Mouse (Mus musculus): ENCODE data around the gene Nabp1. TPM values are rescaled to one million over a fixed set of nuclear protein-coding genes. Genes with fewer than 3 reads are reported as not detected.
A peak's percentile ranks its signal among the peaks of the same experiment; 100 is the strongest.
"Not testable (repeated sequence)": the region's sequence is repeated elsewhere in the genome, so short reads cannot be mapped to it uniquely, and the experiment has no call there.

The Nabp1 gene
- total RNA-seq, 2 experiments from 2014 or later = 13.4 to 17.1 TPM

- no peak for DNase-seq
Measured at GRCm38 (mm10) chr1:51486291-51486690, 8.1 kb upstream of the Nabp1 start.

- DNase-seq = peak; percentile 13
Measured at GRCm38 (mm10) chr1:51480386-51480785, 2.2 kb upstream of the Nabp1 start.

DNA sequence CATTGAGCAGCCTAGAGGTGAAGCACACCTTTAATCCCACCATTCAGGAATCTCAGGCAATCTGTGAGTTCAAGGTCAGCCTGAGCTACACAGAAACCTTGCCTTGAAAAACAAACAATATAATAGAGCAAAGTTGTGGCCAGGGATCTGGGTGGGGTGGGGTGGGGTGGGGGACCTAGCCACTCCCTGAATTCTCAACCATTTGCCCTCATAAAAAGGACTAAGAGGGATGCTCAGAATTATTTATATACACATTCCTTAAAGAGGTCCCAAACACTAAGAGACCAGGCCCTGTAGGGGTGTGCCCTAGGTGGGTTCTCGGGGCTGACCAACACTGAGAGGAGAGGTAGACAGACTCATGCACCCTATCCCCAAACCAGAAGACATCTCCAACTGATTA is 1.5 kb upstream of the Nabp1 start:
- no peak for DNase-seq

- DNase-seq = no peak
Measured at GRCm38 (mm10) chr1:51479027-51479329, 753 bp upstream of the Nabp1 start.

GRCm38 (mm10) chr1:51477656-51478081 is 556 bp downstream of the Nabp1 start:
- peak; percentile 39 for DNase-seq

GRCm38 (mm10) chr1:51476405-51476804 is 1.8 kb downstream of the Nabp1 start:
- no peak for DNase-seq

GRCm38 (mm10) chr1:51468077-51468476 is 10.1 kb downstream of the Nabp1 start:
- no peak for DNase-seq

DNA sequence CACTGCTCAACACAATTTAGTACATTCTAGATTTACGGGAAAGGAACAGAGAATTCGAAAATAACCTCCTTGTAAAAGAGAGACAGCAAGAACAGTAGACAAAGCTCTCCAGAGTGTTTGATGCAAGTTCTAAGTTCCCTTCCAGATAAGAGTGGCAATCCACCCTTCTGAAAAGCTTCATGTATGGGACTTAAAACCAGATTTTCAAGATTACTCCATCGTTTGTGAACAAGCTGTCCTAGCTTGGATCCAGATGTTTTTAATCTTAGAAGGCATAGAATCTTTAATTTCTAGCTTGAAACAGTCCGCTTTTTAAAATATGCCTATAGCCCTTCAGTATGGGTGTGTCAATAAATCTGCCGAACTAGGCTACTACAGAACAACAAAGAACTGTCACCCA is 11.0 kb downstream of the Nabp1 start:
- DNase-seq = no peak

GRCm38 (mm10) chr1:51466385-51466784 is 11.8 kb downstream of the Nabp1 start:
- no peak for DNase-seq

GRCm38 (mm10) chr1:51465285-51465684 is 12.9 kb downstream of the Nabp1 start:
- no peak for DNase-seq

DNA sequence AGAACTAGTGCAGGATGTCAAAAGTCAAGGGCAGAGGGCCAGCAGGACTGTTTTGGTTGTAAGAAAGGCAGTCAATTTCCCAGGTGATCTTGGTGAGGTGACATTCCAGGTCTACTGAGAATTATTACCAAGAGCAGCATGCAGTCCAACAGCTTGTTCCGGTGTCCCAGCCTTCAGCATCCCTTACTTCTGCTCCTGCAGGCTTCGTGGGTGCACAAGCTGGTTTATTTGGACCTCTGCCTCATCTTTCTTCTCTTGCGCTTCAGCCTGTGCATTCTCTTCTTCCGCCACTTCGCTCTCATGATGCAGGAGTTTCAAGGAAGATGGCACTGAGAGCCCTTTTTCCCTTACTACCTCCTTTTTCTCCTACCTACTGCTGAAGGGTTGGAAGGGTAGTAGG is 15.2 kb downstream of the Nabp1 start:
- DNase-seq = no peak

DNA sequence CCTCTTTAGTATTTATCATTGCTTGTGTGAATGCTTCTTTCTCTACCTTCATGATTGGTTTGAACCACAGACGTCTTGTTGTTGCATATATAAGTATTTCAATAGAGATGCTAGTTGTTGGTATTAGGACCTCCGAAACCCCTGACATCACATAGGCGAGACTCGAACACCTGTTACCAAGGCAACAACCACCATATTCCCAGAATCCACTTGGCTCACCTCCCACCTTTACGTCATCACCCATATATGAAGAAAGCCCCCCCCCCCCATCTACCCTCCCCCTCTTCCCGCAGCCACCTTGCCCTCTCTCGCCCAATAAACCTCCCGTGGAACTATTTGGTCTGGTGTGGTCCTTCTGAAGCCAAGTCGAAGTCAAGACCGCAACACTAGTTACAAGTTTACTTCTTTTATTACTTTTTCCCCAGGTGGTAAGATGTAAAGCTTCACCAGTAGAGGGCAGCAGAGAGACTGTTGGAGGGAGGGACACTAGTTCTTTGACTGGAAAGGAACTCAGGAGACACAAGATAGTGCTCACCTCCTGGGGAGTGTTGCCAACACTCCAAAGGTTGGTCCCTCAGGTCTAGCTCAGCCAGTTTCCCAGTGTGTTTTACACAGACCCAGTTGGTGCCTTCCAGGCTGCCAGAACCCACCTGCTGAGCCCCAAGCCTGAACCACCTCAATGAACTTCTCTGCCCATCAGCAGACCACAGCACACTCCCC is 19.3 kb downstream of the Nabp1 start:
- DNase-seq = no peak

DNA sequence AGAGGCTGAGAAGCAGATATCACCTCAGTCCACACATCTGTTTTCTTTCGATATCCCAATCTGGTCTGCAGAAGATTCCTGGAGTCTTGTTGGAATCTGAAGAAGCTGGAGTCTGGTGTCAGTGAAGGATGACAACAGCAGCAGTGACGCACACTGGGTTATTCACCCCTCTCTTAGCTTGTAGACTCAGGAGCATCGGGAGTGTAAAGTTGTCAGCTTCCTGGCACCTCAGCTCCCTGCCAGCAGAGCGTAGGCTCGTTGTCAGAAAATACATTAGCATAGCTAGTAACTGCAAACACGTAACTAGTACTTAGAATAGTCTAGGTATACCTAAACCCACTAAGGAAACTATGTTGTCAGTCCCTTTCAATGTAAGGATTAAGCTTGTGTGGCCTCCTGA is 20.1 kb downstream of the Nabp1 start:
- DNase-seq = no peak

GRCm38 (mm10) chr1:51457249-51457648 is 21.0 kb downstream of the Nabp1 start:
- DNase-seq = no peak

DNA sequence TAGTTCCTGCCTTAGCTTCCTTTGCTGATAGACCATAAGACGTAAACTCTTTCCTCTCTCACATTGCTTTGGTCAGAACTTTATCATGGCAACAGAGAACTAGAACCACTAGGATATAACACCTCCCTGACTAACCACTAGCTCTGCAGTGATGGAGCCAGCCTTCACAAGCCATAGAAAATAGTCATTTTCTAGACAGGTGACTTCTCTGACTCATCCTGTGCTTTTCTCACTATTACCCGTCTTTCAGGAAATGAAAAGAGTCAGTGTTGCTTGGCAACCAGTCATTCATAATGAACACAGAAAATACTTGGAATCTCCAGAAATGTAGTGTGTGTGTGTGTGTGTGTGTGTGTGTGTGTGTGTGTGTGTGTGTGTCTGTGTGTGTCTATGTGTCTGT is 29.4 kb downstream of the Nabp1 start:
- no peak for DNase-seq

- no peak for DNase-seq
Measured at GRCm38 (mm10) chr1:51445854-51446460, 32.3 kb downstream of the Nabp1 start.

GRCm38 (mm10) chr1:51445161-51445853 is 32.9 kb downstream of the Nabp1 start:
- no peak for DNase-seq

DNA sequence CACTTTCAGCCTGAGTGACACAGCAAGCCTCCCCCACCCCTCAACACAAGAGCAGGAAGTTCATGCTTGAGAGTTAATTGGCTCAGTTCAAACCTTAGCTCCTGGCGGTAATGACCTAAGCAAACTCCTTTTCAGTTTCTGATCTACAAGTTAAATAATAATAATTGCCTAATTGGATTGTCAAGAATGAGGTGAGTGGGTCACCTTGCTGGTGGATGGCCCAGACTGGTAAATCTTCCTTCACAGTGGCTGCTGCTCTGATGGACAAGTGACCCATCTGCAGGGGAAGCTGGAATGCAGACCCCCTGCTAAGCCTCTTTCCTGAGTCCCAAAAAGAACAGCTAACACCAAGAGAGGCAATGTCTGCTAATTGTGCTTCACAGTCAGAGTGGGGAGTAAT is 48.5 kb downstream of the Nabp1 start:
- DNase-seq = no peak

- DNase-seq = no peak
Measured at GRCm38 (mm10) chr1:51426298-51426697, 51.9 kb downstream of the Nabp1 start.

DNA sequence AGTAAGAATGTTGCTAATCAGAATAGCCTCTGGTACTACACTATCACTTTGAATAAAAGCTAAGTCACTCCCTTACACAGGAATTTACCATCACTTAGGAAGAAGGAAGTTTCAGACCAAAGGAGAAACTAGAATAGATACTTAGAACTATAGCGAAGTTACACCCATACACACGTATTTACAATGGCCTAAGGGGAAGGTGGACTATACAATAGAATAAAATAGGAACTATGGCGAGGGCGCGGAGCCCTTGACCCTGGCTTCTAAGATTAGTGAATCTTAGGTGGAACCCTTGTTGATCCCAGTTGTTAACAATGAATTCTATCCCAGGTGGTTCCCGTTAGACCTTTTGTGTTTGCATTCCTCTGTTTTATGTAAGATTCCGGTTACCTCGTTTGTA is 57.2 kb downstream of the Nabp1 start:
- DNase-seq = not testable (repeated sequence)

DNA sequence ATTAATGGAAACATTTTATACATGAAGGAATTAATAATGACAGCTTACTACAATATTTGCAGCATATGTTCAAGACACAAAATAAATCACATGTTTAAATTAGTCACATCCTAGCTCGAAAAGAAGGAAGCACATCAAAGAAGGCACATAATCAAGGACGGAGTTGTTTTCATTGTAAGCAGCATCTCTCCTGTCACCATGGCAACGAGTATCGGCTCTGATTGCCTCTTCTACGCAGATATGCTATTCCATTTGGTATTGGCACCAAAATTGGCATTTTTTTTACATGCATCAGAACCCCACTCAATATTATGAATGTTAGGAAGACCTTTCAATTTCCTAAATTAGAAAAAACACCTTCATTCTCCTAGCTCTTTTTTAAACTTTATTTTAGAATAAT is 59.5 kb downstream of the Nabp1 start:
- no peak for DNase-seq
